ENCODE assay signal across 19 mouse cellular contexts in genomic region chr13:44346636-44347035, GRCm38 (mm10).
"Had no signal": no experiment of that assay in that cellular context is flagged by ENCODE, and none has a peak within 500 bp of the region (broad histone marks: within the 10 kb centered on the region; RNA-seq: fewer than 3 reads in every experiment).

No protein-coding gene starts in this region.

- H3K4me2 ChIP-seq: lung, embryonic 15.5 days; midbrain, embryonic 11.5 days; midbrain, embryonic 13.5 days; midbrain, embryonic 15.5 days; neural tube, embryonic 13.5 days; neural tube, embryonic 15.5 days had no signal

- H3K4me3 ChIP-seq: lung, embryonic 15.5 days; megakaryocyte, embryonic 14.5 days; midbrain, embryonic 13.5 days; midbrain, embryonic 15.5 days; neural tube, embryonic 13.5 days; neural tube, embryonic 15.5 days had no signal

- H3K9me3 ChIP-seq: lung, embryonic 15.5 days; midbrain, embryonic 15.5 days; neural tube, embryonic 13.5 days; neural tube, embryonic 15.5 days had no signal

- H3K27me3 ChIP-seq: lung, embryonic 15.5 days; megakaryocyte, embryonic 14.5 days; midbrain, embryonic 13.5 days; midbrain, embryonic 15.5 days; neural tube, embryonic 13.5 days; neural tube, embryonic 15.5 days had no signal

- H3K27ac ChIP-seq: lung, embryonic 15.5 days; macrophage; midbrain, embryonic 13.5 days; midbrain, embryonic 15.5 days; neural tube, embryonic 13.5 days; neural tube, embryonic 15.5 days had no signal

- DNase-seq: liver, postnatal 0 days; lung, adult 2 months; lung, postnatal 10 days; retina, postnatal 1 day; right cerebral cortex, adult 18-20 months; right cerebral cortex, postnatal 25 days; right cerebral cortex, postnatal 4 days; spleen, adult 18-20 months; thymus, adult 18-20 months; thymus, postnatal 14 days; thymus, postnatal 36 days had no signal

- H3K36me3 ChIP-seq: lung, embryonic 15.5 days; midbrain, embryonic 13.5 days; midbrain, embryonic 15.5 days; neural tube, embryonic 13.5 days; neural tube, embryonic 15.5 days had no signal

- H3K9ac ChIP-seq: liver, postnatal 0 days; lung, embryonic 15.5 days; midbrain, embryonic 13.5 days; midbrain, embryonic 15.5 days; neural tube, embryonic 13.5 days; neural tube, embryonic 15.5 days had no signal

- ATAC-seq: liver, postnatal 0 days; midbrain, embryonic 13.5 days; midbrain, embryonic 15.5 days had no signal

- H3K4me1 ChIP-seq: lung, embryonic 15.5 days; neural tube, embryonic 15.5 days had no signal
